Mouse (Mus musculus) forebrain, embryonic 13.5 days (tissue): ENCODE measurements at regions not wholly inside any gene's neighbourhood (a gene's known extent, or its start where the extent isn't known, plus 50 kb on each side); places are given as distances from the start of the nearest gene placed in this dataset.

Source experiments
- ATAC-seq: fragments of 200-750 bp; cut with Nextera tagmentation; 2 replicates; pipeline ENCODE4 v1.8.0; 2017
- H3K27ac ChIP-seq: fragments of 300-500 bp; sonication (generic); 2 replicates; pipeline ENCODE4 v1.5.1; 2015; ENCODE audit warnings: inconsistent platforms, mild to moderate bottlenecking, moderate library complexity
- H3K27me3 ChIP-seq: fragments of 300-500 bp; sonication (generic); 2 replicates; pipeline ENCODE4 v1.6.1; 2015; ENCODE audit warnings: mild to moderate bottlenecking, inconsistent platforms
- H3K36me3 ChIP-seq: fragments of 300-500 bp; sonication (generic); 2 replicates; pipeline ENCODE4 v1.6.1; 2015; ENCODE audit warnings: mild to moderate bottlenecking, inconsistent platforms; ENCODE audit not compliant: poor library complexity, severe bottlenecking
- H3K4me1 ChIP-seq: fragments of 300-500 bp; sonication (generic); 2 replicates; pipeline ENCODE4 v1.6.1; 2015; ENCODE audit warnings: inconsistent platforms
- H3K4me2 ChIP-seq: fragments of 300-500 bp; sonication (generic); 2 replicates; pipeline ENCODE4 v1.6.1; 2015; ENCODE audit warnings: inconsistent platforms, mild to moderate bottlenecking, moderate library complexity
- H3K4me3 ChIP-seq: fragments of 300-500 bp; sonication (generic); 2 replicates; pipeline ENCODE4 v1.5.1; 2015; ENCODE audit warnings: mild to moderate bottlenecking, inconsistent platforms
- H3K9ac ChIP-seq: fragments of 300-500 bp; sonication (generic); 2 replicates; pipeline ENCODE4 v1.6.1; 2015; ENCODE audit warnings: mild to moderate bottlenecking, inconsistent platforms
- H3K9me3 ChIP-seq: fragments of 300-500 bp; sonication (generic); replicated peaks from 2 replicates; pipeline ENCODE4 v1.6.1; 2016; ENCODE audit warnings: inconsistent platforms
- WGBS: fragments of 180-500 bp; shearing (Covaris S2); methylation state at CpG from one replicate; pipeline ENCODE4 v1.1.7; 2015; 5-methylcytosine and 5-hydroxymethylcytosine counted together

GRCm38 (mm10) chr6:31100084-31100579 is 141.3 kb upstream of the Klf14 start:
- Histone ChIP-seq H3K4me2 (no peak overlapping the region), H3K9ac (no peak overlapping the region), H3K27me3 (no peaks in the 10 kb centered on the region), H3K36me3 (no peaks in the 10 kb centered on the region), H3K27ac (no peak overlapping the region), H3K9me3 (no peaks in the 10 kb centered on the region), H3K4me3 (no peak overlapping the region), H3K4me1 (peaks cover 50% of the 10 kb centered on the region)
- WGBS: 74% methylated on average over 12 of the region's 12 CpGs
- no peak for ATAC-seq

DNA sequence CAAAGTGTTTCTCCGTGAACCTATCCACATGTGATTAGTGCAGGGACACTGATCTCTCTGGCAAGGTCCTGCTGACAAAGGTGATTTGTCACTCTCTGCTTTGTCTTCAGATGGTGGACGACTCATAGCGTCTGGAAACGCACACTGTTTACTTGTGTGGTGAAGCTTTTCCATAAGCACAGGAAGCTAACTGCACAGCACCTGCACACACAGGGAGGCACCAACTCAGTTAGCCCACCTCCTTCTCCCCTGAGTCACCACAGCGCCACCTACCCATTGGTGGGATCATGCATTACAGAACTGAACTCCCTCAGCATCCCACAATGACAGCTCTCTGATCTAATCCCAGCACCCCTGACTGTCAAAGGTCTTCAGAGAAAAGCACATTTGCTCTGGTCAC is 141.9 kb upstream of the Klf14 start:
- Histone ChIP-seq H3K9ac (no peak overlapping the region), H3K27me3 (no peaks in the 10 kb centered on the region), H3K9me3 (no peaks in the 10 kb centered on the region), H3K4me2 (no peak overlapping the region), H3K27ac (no peak overlapping the region), H3K4me1 (peaks cover 44% of the 10 kb centered on the region), H3K36me3 (no peaks in the 10 kb centered on the region), H3K4me3 (no peak overlapping the region)
- ATAC-seq: no peak
- 60% methylated on average over 5 of the region's 5 CpGs for WGBS

- no peak overlapping the region for H3K9ac ChIP-seq
- no peaks in the 10 kb centered on the region for H3K36me3 ChIP-seq
- no peak overlapping the region for H3K4me2 ChIP-seq
- no peaks in the 10 kb centered on the region for H3K27me3 ChIP-seq
- H3K4me1 ChIP-seq: peaks cover 4% of the 10 kb centered on the region; the same call in 1 of the 2 replicates
- H3K27ac ChIP-seq: no peak overlapping the region
- H3K4me3 ChIP-seq: no peak overlapping the region
- H3K9me3 ChIP-seq: peaks cover 4% of the 10 kb centered on the region; the same call in 1 of the 2 replicates
- no peak for ATAC-seq
- WGBS: 75% methylated on average over 10 of the region's 10 CpGs
Measured at GRCm38 (mm10) chr6:31106144-31106836, 147.4 kb upstream of the Klf14 start.

DNA sequence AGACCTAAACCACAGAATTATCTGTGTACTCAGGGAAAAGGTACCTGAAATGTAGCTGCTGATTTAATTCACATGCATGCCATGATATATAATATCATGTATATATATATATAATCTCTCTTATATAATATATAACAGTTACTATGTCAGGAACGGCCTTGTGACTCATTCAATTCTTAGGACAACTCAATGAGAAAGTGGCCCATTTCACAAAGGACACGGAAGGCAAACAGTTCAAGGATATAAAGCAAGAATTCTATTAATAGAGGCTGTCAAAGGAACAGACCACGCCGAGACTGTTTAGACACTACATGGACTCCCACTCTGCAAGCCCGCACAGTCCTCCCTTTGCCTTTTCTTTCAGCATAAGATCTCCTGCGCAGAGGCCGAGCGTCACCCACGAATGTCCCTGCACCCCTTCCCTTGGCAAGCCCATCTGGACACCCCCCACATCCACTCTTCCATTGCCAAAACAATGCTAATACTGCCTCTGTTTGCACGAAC is 148.0 kb upstream of the Klf14 start:
- ATAC-seq: no peak
- H3K27ac ChIP-seq: no peak overlapping the region
- peaks cover 7% of the 10 kb centered on the region; the same call in 1 of the 2 replicates for H3K4me1 ChIP-seq
- no peaks in the 10 kb centered on the region for H3K36me3 ChIP-seq
- H3K4me3 ChIP-seq: no peak overlapping the region
- no peak overlapping the region for H3K9ac ChIP-seq
- H3K27me3 ChIP-seq: no peaks in the 10 kb centered on the region
- peaks cover 4% of the 10 kb centered on the region; the same call in 1 of the 2 replicates for H3K9me3 ChIP-seq
- no peak overlapping the region for H3K4me2 ChIP-seq
- 87% methylated on average over 10 of the region's 10 CpGs for WGBS

GRCm38 (mm10) chr6:31107360-31107759 is 148.5 kb upstream of the Klf14 start:
- Histone ChIP-seq H3K4me1 (peaks cover 10% of the 10 kb centered on the region), H3K27ac (no peak overlapping the region), H3K27me3 (no peaks in the 10 kb centered on the region), H3K9ac (no peak overlapping the region), H3K9me3 (peaks cover 4% of the 10 kb centered on the region; the same call in 1 of the 2 replicates), H3K4me2 (no peak overlapping the region), H3K36me3 (no peaks in the 10 kb centered on the region), H3K4me3 (no peak overlapping the region)
- WGBS: 88% methylated on average over 4 of the region's 4 CpGs
- ATAC-seq: no peak

- no peaks in the 10 kb centered on the region for H3K27me3 ChIP-seq
- H3K4me1 ChIP-seq: peaks cover 17% of the 10 kb centered on the region
- H3K4me2 ChIP-seq: no peak overlapping the region
- no peak overlapping the region for H3K27ac ChIP-seq
- no peak for ATAC-seq
- H3K9me3 ChIP-seq: peaks cover 4% of the 10 kb centered on the region; the same call in 1 of the 2 replicates
- H3K36me3 ChIP-seq: no peaks in the 10 kb centered on the region
- 92% methylated on average over 5 of the region's 5 CpGs for WGBS
- H3K4me3 ChIP-seq: no peak overlapping the region
- no peak overlapping the region for H3K9ac ChIP-seq
Measured at GRCm38 (mm10) chr6:31107916-31108685, 149.2 kb upstream of the Klf14 start.

- Histone ChIP-seq H3K4me3 (no peak overlapping the region), H3K36me3 (no peaks in the 10 kb centered on the region), H3K27me3 (no peaks in the 10 kb centered on the region), H3K9me3 (peaks cover 4% of the 10 kb centered on the region; the same call in 1 of the 2 replicates), H3K4me1 (peaks cover 19% of the 10 kb centered on the region), H3K4me2 (no peak overlapping the region), H3K9ac (no peak overlapping the region), H3K27ac (no peak overlapping the region)
- WGBS: 95% methylated on average over 4 of the region's 4 CpGs
- ATAC-seq: no peak
Measured at GRCm38 (mm10) chr6:31109604-31110003, 150.7 kb upstream of the Klf14 start.

DNA sequence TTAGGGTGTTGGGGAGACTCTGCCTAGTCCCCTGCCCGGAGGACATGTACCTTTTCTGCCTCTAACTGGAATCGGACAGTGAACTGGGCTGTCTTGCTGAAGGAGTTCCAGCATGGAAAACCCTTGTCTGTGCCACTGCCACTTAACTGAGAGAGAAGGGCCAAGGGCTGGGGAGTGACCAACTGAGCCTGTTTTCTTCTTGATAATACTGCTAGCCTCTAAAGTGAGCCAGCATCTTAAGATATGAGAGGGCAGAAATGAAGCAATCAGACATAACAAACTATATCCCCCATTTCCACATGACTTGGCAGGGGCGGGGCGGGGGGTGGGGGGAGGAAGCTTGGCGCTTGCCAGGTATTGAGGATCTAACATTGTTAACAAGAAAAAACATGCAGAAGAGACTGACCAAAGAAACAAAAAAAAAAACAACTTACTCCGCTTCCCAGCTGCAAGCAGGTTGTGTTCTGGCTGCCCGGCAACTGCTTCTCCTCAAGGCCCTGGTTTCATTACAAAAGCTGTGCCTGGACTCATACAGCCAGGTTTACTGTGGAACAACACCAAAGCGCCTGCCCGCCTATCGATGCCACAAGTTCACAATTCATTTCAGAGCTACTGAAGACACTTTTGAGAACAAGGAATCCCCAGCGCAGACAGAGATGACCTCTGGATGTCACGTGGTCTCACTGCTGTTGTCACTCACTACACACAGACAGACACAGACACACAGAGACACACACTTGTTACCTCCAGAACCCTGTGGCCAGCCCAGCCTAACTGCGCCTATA is 153.6 kb upstream of the Klf14 start:
- 77% methylated on average over 13 of the region's 13 CpGs for whole genome bisulfite sequencing
- Histone ChIP-seq H3K9ac (no peak overlapping the region), H3K4me3 (no peak overlapping the region), H3K4me2 (no peak overlapping the region), H3K27ac (no peak overlapping the region), H3K4me1 (peaks cover 39% of the 10 kb centered on the region), H3K27me3 (no peaks in the 10 kb centered on the region), H3K9me3 (peaks cover 4% of the 10 kb centered on the region; the same call in 1 of the 2 replicates), H3K36me3 (no peaks in the 10 kb centered on the region)
- no peak for ATAC-seq

DNA sequence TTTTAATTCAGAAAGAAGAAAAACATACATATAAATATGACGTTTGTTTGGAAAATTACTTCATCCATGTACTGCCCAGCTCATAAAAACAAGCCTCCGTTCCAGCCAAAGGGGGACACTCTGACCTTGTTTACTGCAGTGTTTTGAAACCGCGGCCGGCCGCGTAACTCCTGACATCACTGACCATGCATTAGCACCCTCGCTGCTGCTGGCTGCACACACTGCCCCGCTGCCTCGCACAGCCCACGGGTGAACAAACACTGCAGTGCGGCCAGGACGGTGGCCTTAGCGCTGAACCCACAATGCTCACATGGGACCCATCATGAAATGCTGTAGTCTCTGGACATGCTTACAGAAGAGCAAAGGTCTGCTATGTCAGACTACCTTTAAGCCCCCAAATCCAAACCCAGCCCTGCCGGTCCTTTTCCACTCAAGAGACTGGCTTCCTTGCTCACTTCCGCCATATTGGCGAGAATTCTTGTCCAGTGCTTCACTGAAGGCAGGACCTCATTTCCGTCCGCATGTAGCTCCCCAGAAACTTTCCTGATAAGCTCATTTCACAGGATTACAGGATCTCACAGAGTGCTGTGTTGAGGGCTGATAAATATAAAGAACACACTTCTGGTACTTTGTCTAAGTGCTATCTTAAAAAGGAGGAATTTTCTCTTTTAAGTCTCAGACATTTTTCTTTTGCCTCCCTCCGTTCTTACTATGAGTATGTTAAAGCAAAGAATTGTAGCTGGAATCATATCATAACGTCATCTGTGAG is 154.9 kb upstream of the Klf14 start:
- no peak overlapping the region for H3K4me2 ChIP-seq
- 92% methylated on average over 21 of the region's 21 CpGs for WGBS
- peaks cover 39% of the 10 kb centered on the region for H3K4me1 ChIP-seq
- no peak overlapping the region for H3K9ac ChIP-seq
- no peak for ATAC-seq
- no peaks in the 10 kb centered on the region for H3K27me3 ChIP-seq
- no peak overlapping the region for H3K27ac ChIP-seq
- no peak overlapping the region for H3K4me3 ChIP-seq
- H3K36me3 ChIP-seq: no peaks in the 10 kb centered on the region
- H3K9me3 ChIP-seq: peaks cover 4% of the 10 kb centered on the region; the same call in 1 of the 2 replicates

DNA sequence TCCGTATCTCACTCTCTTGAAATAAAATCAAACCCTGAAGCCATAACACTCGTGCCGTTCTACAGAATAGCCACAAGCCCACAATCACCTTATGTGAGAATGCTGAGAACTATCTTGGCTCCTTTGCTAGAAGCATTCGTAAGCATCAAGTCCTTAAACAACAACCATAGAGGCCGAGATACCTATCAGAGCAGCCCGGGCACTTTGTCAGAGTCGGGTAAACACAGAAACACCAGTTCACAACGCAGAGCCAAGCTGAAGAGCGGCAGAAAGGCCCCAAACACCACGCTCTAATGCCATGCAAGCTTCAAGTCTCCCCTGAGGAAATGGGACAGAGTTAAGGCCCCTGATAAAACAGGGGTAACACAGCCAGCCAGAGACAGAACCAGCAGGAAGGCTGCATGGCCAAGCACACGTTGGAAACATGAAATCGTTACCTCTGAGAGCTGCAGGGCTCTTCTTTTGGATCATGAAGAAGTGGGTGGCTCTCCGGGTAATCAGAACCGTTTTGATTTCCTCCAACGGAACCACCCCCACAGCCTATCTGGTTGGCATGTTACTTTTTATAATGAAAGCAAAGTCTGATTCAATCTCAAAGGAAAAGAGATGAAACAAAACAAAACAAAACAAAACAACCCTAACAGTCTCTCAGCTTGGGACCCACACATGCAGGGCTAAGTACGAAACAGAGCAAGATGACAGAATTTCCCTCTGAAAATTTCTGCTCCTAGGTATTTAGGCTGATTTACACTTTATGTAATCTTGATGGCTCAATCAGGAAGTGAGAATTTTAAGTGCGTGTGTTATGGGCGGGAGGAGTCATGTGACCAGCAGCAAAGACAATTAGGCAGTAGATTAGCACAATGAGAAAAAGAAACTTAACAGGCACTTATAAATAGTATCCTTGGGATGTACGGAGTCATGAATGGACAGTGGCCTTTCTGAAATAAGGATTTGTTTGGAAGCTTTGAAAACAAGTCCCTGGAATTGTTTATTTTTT is 155.8 kb upstream of the Klf14 start:
- H3K27me3 ChIP-seq: no peaks in the 10 kb centered on the region
- 71% methylated on average over 19 of the region's 19 CpGs for WGBS
- no peaks in the 10 kb centered on the region for H3K9me3 ChIP-seq
- no peak overlapping the region for H3K27ac ChIP-seq
- ATAC-seq: no peak
- no peak overlapping the region for H3K4me3 ChIP-seq
- H3K4me2 ChIP-seq: no peak overlapping the region
- peaks cover 39% of the 10 kb centered on the region for H3K4me1 ChIP-seq
- no peak overlapping the region for H3K9ac ChIP-seq
- H3K36me3 ChIP-seq: no peaks in the 10 kb centered on the region
